Mouse (Mus musculus) cerebellum, postnatal 25 days (tissue): ENCODE results near the gene Olig2.
A peak's percentile ranks its signal among the peaks of the same experiment; 100 is the strongest.
"Not testable (repeated sequence)": the region's sequence is repeated elsewhere in the genome, so short reads cannot be mapped to it uniquely, and the experiment has no call there.

Experiments
- DNase-seq, 2 experiments: peaks; one replicate each; pipeline ENCODE4 v3.0.0; 2021; ENCODE audit warnings: mixed read lengths in 2 of 2

Gene Olig2

GRCm38 (mm10) chr16:91226883-91227759 lies 1.9 kb downstream of the Olig2 start:
- peak in 1 of 2 experiments; percentile 13 for DNase-seq

GRCm38 (mm10) chr16:91227760-91228043 lies 2.4 kb downstream of the Olig2 start:
- DNase-seq, result no peak

GRCm38 (mm10) chr16:91228238-91229071 lies 3.2 kb downstream of the Olig2 start:
- DNase-seq, result no peak

GRCm38 (mm10) chr16:91229072-91229348 lies 3.8 kb downstream of the Olig2 start:
- DNase-seq, result no peak

GRCm38 (mm10) chr16:91229643-91230042 lies 4.4 kb downstream of the Olig2 start:
- DNase-seq, result no peak

- no peak for DNase-seq
Observed at GRCm38 (mm10) chr16:91231781-91232469, 6.7 kb downstream of the Olig2 start.

GRCm38 (mm10) chr16:91232470-91233240 lies 7.4 kb downstream of the Olig2 start:
- no peak for DNase-seq

GRCm38 (mm10) chr16:91233241-91233944 lies 8.1 kb downstream of the Olig2 start:
- no peak for DNase-seq

- DNase-seq, result no peak
Observed at GRCm38 (mm10) chr16:91239024-91239423, 13.8 kb downstream of the Olig2 start.

GRCm38 (mm10) chr16:91246292-91246691 lies 21.0 kb downstream of the Olig2 start:
- no peak for DNase-seq

GRCm38 (mm10) chr16:91255419-91256164 lies 30.3 kb downstream of the Olig2 start:
- DNase-seq, result not testable (repeated sequence)

GRCm38 (mm10) chr16:91258956-91259355 lies 33.7 kb downstream of the Olig2 start:
- no peak for DNase-seq

GRCm38 (mm10) chr16:91260861-91261260 lies 35.6 kb downstream of the Olig2 start:
- DNase-seq, result no peak

GRCm38 (mm10) chr16:91262467-91263220 lies 37.4 kb downstream of the Olig2 start:
- no peak for DNase-seq

- DNase-seq, result peak in 1 of 2 experiments; percentile 39
Observed at GRCm38 (mm10) chr16:91265972-91266371, 40.7 kb downstream of the Olig2 start.

GRCm38 (mm10) chr16:91268724-91269452 lies 43.6 kb downstream of the Olig2 start:
- DNase-seq, result no peak

- peak; percentile 74 to 80 for DNase-seq
Observed at GRCm38 (mm10) chr16:91269468-91270211, 44.4 kb downstream of the Olig2 start, which contains the start of gene Olig1. Gene Olig1, plus strand, starts transcription at chr16:91269772.

GRCm38 (mm10) chr16:91270212-91270971 lies 45.1 kb downstream of the Olig2 start:
- DNase-seq, result peak; percentile 13 to 24
